Mouse (Mus musculus) hindbrain, postnatal 0 days (tissue): ENCODE measurements around the gene Olfr221. TPM values are rescaled to one million over a fixed set of nuclear protein-coding genes. Genes with fewer than 3 reads are reported as not detected.

ENCODE experiments used
- ATAC-seq: fragments of 200-750 bp; cut with Nextera tagmentation; 2 replicates; pipeline ENCODE4 v1.8.0; 2017; ENCODE audit warnings: mild to moderate bottlenecking, moderate TSS enrichment, moderate library complexity
- DNase-seq: peaks from one replicate; pipeline ENCODE4 v3.0.0-alpha.2; 2015; ENCODE audit warnings: low spot score
- H3K27ac ChIP-seq: fragments of 300-500 bp; sonication (generic); 2 replicates; pipeline ENCODE4 v1.5.1; 2014; ENCODE audit warnings: mild to moderate bottlenecking
- H3K27me3 ChIP-seq: fragments of 300-500 bp; sonication (generic); 2 replicates; pipeline ENCODE4 v1.6.1; 2014; ENCODE audit warnings: low read length, mixed read lengths; ENCODE audit not compliant: insufficient read depth
- H3K36me3 ChIP-seq: fragments of 300-500 bp; sonication (generic); 2 replicates; pipeline ENCODE4 v1.6.1; 2014; ENCODE audit warnings: low read length, mixed read lengths; ENCODE audit not compliant: insufficient read depth
- H3K4me1 ChIP-seq: fragments of 300-500 bp; sonication (generic); 2 replicates; pipeline ENCODE4 v1.6.1; 2014; ENCODE audit warnings: antibody characterized with exemption, low read length, mixed read lengths; ENCODE audit not compliant: insufficient read depth
- H3K4me2 ChIP-seq: fragments of 300-500 bp; sonication (generic); 2 replicates; pipeline ENCODE4 v1.6.1; 2014; ENCODE audit warnings: low read depth, mild to moderate bottlenecking, low read length, moderate library complexity, mixed read lengths
- H3K4me3 ChIP-seq: fragments of 300-500 bp; sonication (generic); 2 replicates; pipeline ENCODE4 v1.5.1; 2014; ENCODE audit warnings: low read length
- H3K9ac ChIP-seq: fragments of 300-500 bp; sonication (generic); replicated peaks from 2 replicates; pipeline ENCODE4 v1.6.1; 2014; ENCODE audit warnings: mild to moderate bottlenecking, low read length, moderate library complexity, mixed read lengths
- H3K9me3 ChIP-seq: fragments of 300-500 bp; sonication (generic); 2 replicates; pipeline ENCODE4 v1.6.1; 2016; ENCODE audit warnings: low read length, mixed read lengths
- CTCF ChIP-seq: IDR thresholded peaks from 2 replicates; pipeline ENCODE4 v1.5.1; 2016; ENCODE audit warnings: antibody characterized with exemption, control low read depth, low read depth
- WGBS: fragments of 180-500 bp; shearing (Covaris S2); extraction: QIAGEN DNeasy Blood & Tissue Kit; methylation state at CpG from one replicate; pipeline ENCODE4 v1.1.7; 2014; 5-methylcytosine and 5-hydroxymethylcytosine counted together
- polyA plus RNA-seq: library from polyadenylated mRNA; unstranded; fragments of >200 nt; fragmentation: Nextera tagmentation; extraction: Ambion mirVana; gene quantifications from 2 replicates; pipeline ENCODE4 v1.2.1, GENCODE M21; 2015
- total RNA-seq: library from RNA; depleted of rRNA; stranded (reverse); fragments of >200 nt; gene quantifications from 2 replicates; pipeline ENCODE4 v1.2.3, GENCODE M21; 2014

The Olfr221 gene
- total and polyA plus RNA-seq, 2 experiments from 2014 or later, result not detected

- Histone ChIP-seq H3K27ac (no peak overlapping the region), H3K4me3 (no peak overlapping the region), H3K36me3 (peaks cover 57% of the 10 kb centered on the region), H3K4me1 (no peaks in the 10 kb centered on the region), H3K9ac (no peak overlapping the region), H3K9me3 (no peaks in the 10 kb centered on the region), H3K27me3 (no peaks in the 10 kb centered on the region), H3K4me2 (no peak overlapping the region)
- ATAC-seq (no peak), DNase-seq (no peak)
- 86% methylated on average over 4 of the region's 4 CpGs for WGBS
- TF ChIP-seq CTCF, result no peak
Observed at GRCm38 (mm10) chr14:51994453-51994852, 47.8 kb downstream of the Olfr221 start.

DNA sequence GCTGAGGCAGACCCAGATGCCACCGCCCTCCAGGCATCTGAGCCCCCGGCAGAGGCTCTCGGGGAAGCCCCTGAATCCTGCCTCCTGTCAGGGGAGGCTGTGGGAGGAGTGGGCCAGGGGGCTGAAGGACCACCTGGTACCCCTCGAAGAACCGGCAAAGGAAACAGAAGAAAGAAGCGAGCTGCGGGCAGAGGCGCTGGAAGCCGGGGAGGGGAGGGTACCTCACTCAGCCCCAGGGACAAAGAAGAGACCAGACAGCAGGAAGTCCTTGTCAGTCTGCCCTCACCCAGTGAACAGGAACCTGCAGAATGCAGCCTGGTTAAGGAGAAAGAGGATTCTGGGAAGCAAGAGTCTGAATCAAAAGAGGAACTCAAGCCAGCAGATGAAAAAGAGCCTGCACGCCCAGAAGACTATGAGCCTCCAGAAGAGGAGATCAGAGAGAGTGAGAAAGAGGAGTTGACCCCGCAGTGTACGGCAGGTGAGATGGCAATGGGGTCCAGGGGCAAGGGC lies 52.7 kb downstream of the Olfr221 start:
- 0 out of 2 replicates have a peak, but pooled peaks cover 4% of the 10 kb centered on the region for H3K4me1 ChIP-seq
- no peaks in the 10 kb centered on the region for H3K9me3 ChIP-seq
- ATAC-seq, result no peak
- WGBS, result 53% methylated on average over 12 of the region's 12 CpGs
- H3K9ac ChIP-seq, result no peak overlapping the region
- DNase-seq, result no peak
- H3K36me3 ChIP-seq, result peaks cover 43% of the 10 kb centered on the region
- H3K4me2 ChIP-seq, result no peak overlapping the region
- no peak overlapping the region for H3K27ac ChIP-seq
- TF ChIP-seq CTCF, result no peak
- no peaks in the 10 kb centered on the region for H3K27me3 ChIP-seq
- no peak overlapping the region for H3K4me3 ChIP-seq

GRCm38 (mm10) chr14:51988731-51989130 lies 53.5 kb downstream of the Olfr221 start:
- no peak overlapping the region for H3K4me2 ChIP-seq
- H3K4me1 ChIP-seq, result peaks cover 4% of the 10 kb centered on the region; the same call in 1 of the 2 replicates
- no peak overlapping the region for H3K9ac ChIP-seq
- no peak for TF ChIP-seq CTCF
- ATAC-seq (no peak), DNase-seq (no peak)
- H3K9me3 ChIP-seq, result no peaks in the 10 kb centered on the region
- no peak overlapping the region for H3K4me3 ChIP-seq
- H3K27me3 ChIP-seq, result no peaks in the 10 kb centered on the region
- peaks cover 38% of the 10 kb centered on the region for H3K36me3 ChIP-seq
- 71% methylated on average over 12 of the region's 12 CpGs for WGBS
- H3K27ac ChIP-seq, result no peak overlapping the region

DNA sequence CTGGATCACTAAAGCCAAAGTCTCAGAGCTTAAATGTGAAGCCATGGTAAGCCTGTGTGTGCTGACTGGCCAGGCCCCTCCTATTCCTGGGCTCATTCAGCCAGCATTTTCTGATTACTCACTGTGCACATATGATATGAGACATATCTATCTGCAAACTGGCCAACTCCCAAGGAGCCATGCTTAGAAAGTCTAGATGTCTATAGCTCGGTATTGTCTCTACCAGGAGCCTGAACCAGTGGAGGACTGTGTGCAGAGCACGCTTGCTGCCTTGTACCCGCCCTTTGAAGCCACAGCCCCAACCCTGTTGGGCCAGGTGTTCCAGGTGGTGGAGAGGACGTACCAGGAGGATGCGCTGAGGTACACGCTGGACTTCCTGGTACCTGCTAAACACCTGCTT lies 55.1 kb downstream of the Olfr221 start:
- H3K4me3 ChIP-seq, result no peak overlapping the region
- ATAC-seq (no peak), DNase-seq (no peak)
- H3K4me1 ChIP-seq, result peaks cover 8% of the 10 kb centered on the region; the same call in 1 of the 2 replicates
- no peak for TF ChIP-seq CTCF
- H3K9ac ChIP-seq, result no peak overlapping the region
- H3K27me3 ChIP-seq, result no peaks in the 10 kb centered on the region
- WGBS, result 92% methylated on average over 6 of the region's 6 CpGs
- 0 out of 2 replicates have a peak overlapping the region, but pooled peaks have one; percentile 93 for H3K4me2 ChIP-seq
- H3K9me3 ChIP-seq, result no peaks in the 10 kb centered on the region
- peaks cover 36% of the 10 kb centered on the region for H3K36me3 ChIP-seq
- no peak overlapping the region for H3K27ac ChIP-seq

- no peak for TF ChIP-seq CTCF
- no peak for ATAC-seq
- H3K9me3 ChIP-seq, result no peaks in the 10 kb centered on the region
- peak overlapping the region; percentile 93 for H3K4me2 ChIP-seq
- H3K27ac ChIP-seq, result peak overlapping the region; percentile 94
- no peaks in the 10 kb centered on the region for H3K27me3 ChIP-seq
- peak overlapping the region; percentile 92 for H3K9ac ChIP-seq
- peak overlapping the region; percentile 75 for H3K4me3 ChIP-seq
- peaks cover 8% of the 10 kb centered on the region; the same call in 1 of the 2 replicates for H3K4me1 ChIP-seq
- DNase-seq, result no peak
- peaks cover 26% of the 10 kb centered on the region for H3K36me3 ChIP-seq
- WGBS, result 4% methylated on average over 7 of the region's 7 CpGs
Observed at GRCm38 (mm10) chr14:51986153-51986505, 56.1 kb downstream of the Olfr221 start.

DNA sequence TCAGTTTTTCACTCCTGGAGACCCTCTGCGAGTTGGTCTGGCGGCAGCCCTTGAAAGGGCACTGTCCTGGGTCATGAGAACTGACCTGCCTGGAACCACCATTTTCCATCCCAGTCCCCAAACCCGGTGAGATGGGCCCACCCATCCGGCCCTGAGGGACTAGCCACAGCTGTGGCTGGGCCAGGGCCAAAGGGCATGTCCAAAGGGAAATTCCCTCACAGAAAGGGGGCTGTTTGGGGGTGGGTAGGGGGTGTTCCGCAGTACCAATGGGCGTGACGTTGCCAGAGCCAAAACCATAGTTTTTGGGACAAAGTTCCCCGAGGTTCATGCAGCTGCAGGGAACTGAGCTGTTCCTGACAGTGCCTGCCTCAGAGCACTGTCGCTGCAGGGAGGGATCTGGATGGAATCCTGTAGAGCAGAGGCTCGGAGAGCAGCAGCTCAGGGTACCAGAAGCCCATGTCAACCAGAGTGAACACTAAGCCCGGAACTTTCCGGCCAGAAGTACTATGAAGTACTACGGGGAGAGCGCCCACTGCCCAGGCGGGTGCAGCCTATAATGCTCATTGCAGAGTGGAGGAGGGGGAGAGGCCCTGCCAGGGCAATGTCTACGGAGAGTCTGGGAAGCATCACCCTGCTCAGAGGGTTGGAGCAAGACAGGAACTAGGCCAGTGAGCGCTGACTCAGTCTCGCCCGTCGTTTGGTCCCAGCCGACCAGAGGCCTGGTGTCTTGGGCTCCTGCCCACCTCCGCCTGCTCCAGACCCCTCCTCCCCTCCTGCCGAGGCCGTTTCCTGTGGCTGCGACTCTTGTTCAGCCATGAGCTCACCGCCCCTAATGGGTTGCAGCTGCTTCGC lies 56.7 kb downstream of the Olfr221 start:
- DNase-seq (peak; percentile 83), ATAC-seq (peak; percentile 68)
- under 1% methylated on average over 27 of the region's 27 CpGs for WGBS
- peak overlapping the region; percentile 75 for H3K4me3 ChIP-seq
- no peak for TF ChIP-seq CTCF
- H3K4me2 ChIP-seq, result peak overlapping the region; percentile 93
- peaks cover 8% of the 10 kb centered on the region; the same call in 1 of the 2 replicates for H3K4me1 ChIP-seq
- H3K27me3 ChIP-seq, result no peaks in the 10 kb centered on the region
- no peaks in the 10 kb centered on the region for H3K9me3 ChIP-seq
- H3K36me3 ChIP-seq, result peaks cover 20% of the 10 kb centered on the region
- peak overlapping the region; percentile 94 for H3K27ac ChIP-seq
- peak overlapping the region; percentile 92 for H3K9ac ChIP-seq
